Mouse (Mus musculus): Measurements from ENCODE around the gene B3galt4. TPM values are rescaled to one million over a fixed set of nuclear protein-coding genes. Genes with fewer than 3 reads are reported as not detected.

Gene B3galt4
- polyA plus RNA-seq, 1 experiment from 2014 or later: 4.1 TPM

DNA sequence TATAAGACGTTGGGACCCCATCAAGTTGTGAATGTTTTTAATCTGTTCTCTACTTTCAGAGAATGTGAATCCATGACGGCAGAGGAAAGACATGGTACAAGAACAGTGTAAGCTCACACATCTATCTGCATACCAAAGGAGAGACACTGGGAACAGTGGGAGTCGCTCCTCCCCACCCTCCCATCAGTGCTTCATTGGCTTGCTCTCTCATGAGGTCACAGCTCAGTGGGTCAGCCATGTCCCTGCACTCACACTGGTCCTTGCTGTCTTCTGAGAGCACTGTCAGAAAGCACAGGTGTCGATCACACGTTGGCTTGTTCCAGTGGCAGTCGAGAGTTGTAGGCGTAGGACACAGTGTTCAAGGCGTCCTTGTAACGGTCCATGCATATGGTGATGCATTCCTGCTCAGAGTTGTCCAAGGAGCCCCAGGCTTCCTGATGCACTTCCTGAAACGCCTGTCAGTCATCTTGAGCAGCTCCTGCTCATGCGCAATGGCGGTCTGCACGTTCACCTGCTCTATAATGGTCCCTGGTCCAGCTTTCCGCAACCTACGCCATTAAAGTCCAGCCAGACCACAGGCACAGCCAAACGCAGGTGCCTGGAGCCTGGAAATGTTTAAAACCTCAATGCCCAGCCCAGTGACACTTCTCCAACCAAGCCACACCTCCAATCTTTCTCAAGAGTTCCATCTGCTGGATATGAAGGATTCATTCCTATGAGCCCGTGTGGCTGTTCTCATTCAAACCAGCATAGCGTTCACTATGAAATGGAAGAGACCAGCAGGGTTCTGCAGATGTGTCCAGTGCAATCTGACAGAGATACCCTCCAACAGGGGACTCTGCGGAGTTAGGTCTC lies 29.1 kb upstream of the B3galt4 start:
- DNase-seq (ENCODE audit: low spot score): no peak

GRCm38 (mm10) chr17:33979512-33980050 lies 28.3 kb upstream of the B3galt4 start:
- peaks cover 59% of the 10 kb centered on the region for H3K27me3 ChIP-seq (ENCODE audit: low read depth, poor library complexity, severe bottlenecking)
- H3K27ac ChIP-seq (replicated peaks): no peak overlapping the region
- H3K9me3 ChIP-seq (replicated peaks): no peaks in the 10 kb centered on the region
- H3K36me3 ChIP-seq: no peaks in the 10 kb centered on the region
- 83% methylated on average over 6 of the region's 6 CpGs for WGBS
- peaks cover 31% of the 10 kb centered on the region for H3K4me1 ChIP-seq
- no peak for DNase-seq (ENCODE audit: low spot score)
- no peak overlapping the region for H3K4me3 ChIP-seq

More for the DNA sequence above, 29.1 kb upstream of the B3galt4 start:
- H3K27ac ChIP-seq (replicated peaks): peak overlapping the region; percentile 87
- H3K4me3 ChIP-seq: peak overlapping the region; percentile 65
- peaks cover 53% of the 10 kb centered on the region for H3K27me3 ChIP-seq (ENCODE audit: low read depth, poor library complexity, severe bottlenecking)
- no peaks in the 10 kb centered on the region for H3K9me3 ChIP-seq (replicated peaks)
- H3K36me3 ChIP-seq: no peaks in the 10 kb centered on the region
- 80% methylated on average over 19 of the region's 19 CpGs for WGBS
- H3K4me1 ChIP-seq: peaks cover 31% of the 10 kb centered on the region

DNA sequence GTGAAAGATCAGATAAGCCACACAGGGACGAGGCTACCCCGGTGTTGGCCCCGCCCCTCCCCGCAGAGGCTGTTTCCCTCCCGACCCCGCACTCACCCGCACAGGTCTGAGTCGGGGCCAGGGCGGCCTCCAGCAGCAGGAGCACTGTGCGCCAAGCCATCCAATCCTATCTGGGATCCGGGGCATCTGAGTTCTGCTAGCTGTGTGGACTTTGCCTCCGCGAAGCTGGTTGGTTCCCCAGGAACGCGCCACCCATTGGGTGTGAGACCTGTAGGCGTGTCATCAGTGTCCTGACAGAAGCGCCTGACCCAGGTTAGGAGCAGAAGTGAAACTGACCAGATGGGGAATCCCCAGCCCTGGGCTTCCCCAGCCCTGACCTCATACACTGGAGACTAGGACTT lies 27.3 kb upstream of the B3galt4 start:
- WGBS: under 1% methylated on average over 17 of the region's 17 CpGs
- DNase-seq (ENCODE audit: low spot score): peak; percentile 46
- H3K27me3 ChIP-seq (ENCODE audit: low read depth, poor library complexity, severe bottlenecking): peaks cover 59% of the 10 kb centered on the region
- H3K9me3 ChIP-seq (replicated peaks): no peaks in the 10 kb centered on the region
- H3K4me1 ChIP-seq: peaks cover 31% of the 10 kb centered on the region
- no peaks in the 10 kb centered on the region for H3K36me3 ChIP-seq
- H3K27ac ChIP-seq (replicated peaks): peak overlapping the region; percentile 63; the same call in 1 of the 2 replicates
- H3K4me3 ChIP-seq: peak overlapping the region; percentile 55

DNA sequence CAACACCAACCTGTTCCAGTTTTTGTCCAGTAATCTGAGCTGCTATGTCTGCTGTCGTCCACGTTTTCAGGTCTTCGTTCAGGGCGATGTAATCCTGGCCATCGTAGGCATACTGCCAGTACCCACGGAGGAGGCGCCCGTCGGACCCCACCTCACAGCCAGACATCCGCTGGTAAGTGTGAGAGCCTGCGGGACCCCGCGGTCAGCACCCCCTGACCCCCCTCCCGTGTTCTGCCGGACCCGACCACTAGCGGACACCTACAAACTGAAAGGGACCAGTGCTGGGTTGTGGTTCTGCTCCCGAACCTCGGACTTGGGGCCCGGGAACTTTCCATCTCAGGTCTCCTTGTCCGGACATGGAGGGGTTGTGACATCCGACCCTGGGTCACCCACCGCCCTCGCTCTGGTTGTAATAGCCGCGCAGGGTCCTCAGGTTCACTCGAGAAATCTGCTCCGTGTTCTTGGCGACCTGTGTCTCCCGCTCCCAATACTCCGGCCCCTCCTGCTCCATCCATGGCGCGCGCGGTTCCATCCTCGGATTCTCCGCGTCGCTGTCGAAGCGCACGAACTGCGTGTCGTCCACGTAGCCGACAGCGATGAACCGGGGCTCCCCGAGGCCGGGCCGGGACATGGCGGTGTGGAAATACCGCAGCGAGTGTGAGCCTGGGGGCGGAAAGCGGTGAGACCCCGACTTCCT lies 26.7 kb upstream of the B3galt4 start:
- DNase-seq (ENCODE audit: low spot score): no peak
- Histone ChIP-seq H3K36me3 (no peaks in the 10 kb centered on the region), H3K4me3 (peak overlapping the region; percentile 55), H3K9me3 (replicated peaks) (no peaks in the 10 kb centered on the region), H3K27ac (replicated peaks) (peak overlapping the region; percentile 63; the same call in 1 of the 2 replicates), H3K27me3 (ENCODE audit: low read depth, poor library complexity, severe bottlenecking) (peaks cover 59% of the 10 kb centered on the region), H3K4me1 (peaks cover 31% of the 10 kb centered on the region)
- 2% methylated on average over 57 of the region's 57 CpGs for WGBS

- no peak overlapping the region for H3K4me3 ChIP-seq
- peaks cover 10% of the 10 kb centered on the region for H3K4me1 ChIP-seq
- DNase-seq (ENCODE audit: low spot score): no peak
- H3K27me3 ChIP-seq (ENCODE audit: low read depth, poor library complexity, severe bottlenecking): peaks cover 38% of the 10 kb centered on the region
- no peak overlapping the region for H3K27ac ChIP-seq (replicated peaks)
- 0 out of 2 replicates have a peak, but pooled peaks cover 4% of the 10 kb centered on the region for H3K9me3 ChIP-seq (replicated peaks)
- 63% methylated on average over 3 of the region's 3 CpGs for WGBS
- H3K36me3 ChIP-seq: no peaks in the 10 kb centered on the region
Observed at GRCm38 (mm10) chr17:33973572-33973971, 22.3 kb upstream of the B3galt4 start.

- peaks cover 29% of the 10 kb centered on the region for H3K27me3 ChIP-seq (ENCODE audit: low read depth, poor library complexity, severe bottlenecking)
- no peak overlapping the region for H3K27ac ChIP-seq (replicated peaks)
- peaks cover 1% of the 10 kb centered on the region for H3K4me1 ChIP-seq
- 20% methylated on average over 1 of the region's 1 CpGs for WGBS
- no peaks in the 10 kb centered on the region for H3K36me3 ChIP-seq
- no peak for DNase-seq (ENCODE audit: low spot score)
- no peak overlapping the region for H3K4me3 ChIP-seq
- H3K9me3 ChIP-seq (replicated peaks): 0 out of 2 replicates have a peak, but pooled peaks cover 4% of the 10 kb centered on the region
Observed at GRCm38 (mm10) chr17:33972691-33973090, 21.4 kb upstream of the B3galt4 start.

DNA sequence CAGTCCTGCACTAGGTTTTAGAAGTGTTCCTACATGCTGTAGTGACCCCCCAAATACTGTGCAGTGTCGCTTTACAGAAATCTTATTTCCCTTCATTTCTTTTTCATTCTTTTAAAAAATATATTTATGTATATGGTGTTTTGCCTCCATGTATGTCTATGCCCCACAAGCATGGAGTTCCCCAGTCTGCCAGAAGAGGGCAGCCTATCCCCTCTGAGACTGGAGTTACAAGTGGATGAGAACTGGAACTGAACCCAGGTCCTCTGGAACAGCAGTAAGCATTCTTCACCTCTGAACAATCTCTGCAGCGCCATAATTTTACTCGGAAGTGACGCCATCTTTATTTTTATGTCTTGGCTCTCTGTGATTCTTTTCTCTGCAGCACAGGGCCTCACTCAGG lies 18.1 kb upstream of the B3galt4 start:
- no peak overlapping the region for H3K4me3 ChIP-seq
- H3K4me1 ChIP-seq: no peaks in the 10 kb centered on the region; the same call in 1 of the 2 replicates
- no peak overlapping the region for H3K27ac ChIP-seq (replicated peaks)
- 77% methylated on average over 4 of the region's 4 CpGs for WGBS
- H3K36me3 ChIP-seq: peaks cover 24% of the 10 kb centered on the region
- H3K9me3 ChIP-seq (replicated peaks): 0 out of 2 replicates have a peak, but pooled peaks cover 4% of the 10 kb centered on the region
- DNase-seq (ENCODE audit: low spot score): no peak
- no peaks in the 10 kb centered on the region for H3K27me3 ChIP-seq (ENCODE audit: low read depth, poor library complexity, severe bottlenecking)

DNA sequence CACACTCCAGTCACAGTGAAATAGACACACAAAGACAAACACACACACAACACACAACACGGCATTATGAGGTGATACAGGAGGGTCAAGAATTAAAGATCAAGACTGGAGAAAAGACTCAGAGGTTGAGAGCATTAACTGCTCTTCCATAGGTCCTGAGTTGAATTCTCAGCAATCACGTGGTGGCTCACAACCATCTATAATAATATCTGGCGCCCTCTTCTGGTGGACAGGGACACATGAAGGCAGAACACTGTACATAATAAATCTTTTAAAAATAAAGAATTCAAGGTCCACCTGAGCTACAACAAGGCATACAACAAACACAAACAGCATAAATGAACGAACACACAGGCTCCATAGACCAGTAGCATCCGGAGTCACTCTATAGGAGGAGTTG lies 17.6 kb upstream of the B3galt4 start:
- DNase-seq (ENCODE audit: low spot score): no peak
- no peak overlapping the region for H3K27ac ChIP-seq (replicated peaks)
- 30% methylated on average over 5 of the region's 5 CpGs for WGBS

DNA sequence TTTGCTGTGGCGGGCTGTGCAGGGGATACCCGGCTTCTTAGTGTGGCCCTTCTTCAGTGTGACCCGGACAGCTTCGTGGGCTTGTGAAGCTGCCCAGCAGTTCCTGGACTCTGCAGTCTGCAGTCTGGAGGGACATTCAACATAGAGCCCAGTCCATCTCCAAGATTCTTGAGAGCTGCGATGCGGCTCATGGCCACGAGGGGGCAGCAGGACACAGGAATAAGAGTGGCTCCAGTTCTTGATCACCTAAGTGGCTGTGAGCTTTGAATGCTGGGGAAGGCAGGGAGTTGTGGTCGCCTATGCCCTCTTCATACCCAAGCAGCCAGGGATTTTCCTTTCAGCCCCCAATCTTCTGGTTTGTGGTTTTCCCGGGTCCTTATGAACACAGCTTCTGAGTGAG lies 17.2 kb upstream of the B3galt4 start:
- H3K27me3 ChIP-seq (ENCODE audit: low read depth, poor library complexity, severe bottlenecking): no peaks in the 10 kb centered on the region
- 3% methylated on average over 9 of the region's 9 CpGs for WGBS
- DNase-seq (ENCODE audit: low spot score): peak; percentile 87
- H3K4me1 ChIP-seq: no peaks in the 10 kb centered on the region; the same call in 1 of the 2 replicates
- no peak overlapping the region for H3K27ac ChIP-seq (replicated peaks)
- H3K36me3 ChIP-seq: peaks cover 32% of the 10 kb centered on the region
- H3K9me3 ChIP-seq (replicated peaks): 0 out of 2 replicates have a peak, but pooled peaks cover 4% of the 10 kb centered on the region
- H3K4me3 ChIP-seq: no peak overlapping the region; the same call in 1 of the 2 replicates

More for the DNA sequence above, 17.6 kb upstream of the B3galt4 start:
- Histone ChIP-seq H3K4me3 (no peak overlapping the region; the same call in 1 of the 2 replicates), H3K27me3 (ENCODE audit: low read depth, poor library complexity, severe bottlenecking) (no peaks in the 10 kb centered on the region), H3K36me3 (peaks cover 28% of the 10 kb centered on the region), H3K4me1 (no peaks in the 10 kb centered on the region; the same call in 1 of the 2 replicates), H3K9me3 (replicated peaks) (0 out of 2 replicates have a peak, but pooled peaks cover 4% of the 10 kb centered on the region)

GRCm38 (mm10) chr17:33965846-33966550 lies 14.7 kb upstream of the B3galt4 start:
- Histone ChIP-seq H3K9me3 (replicated peaks) (0 out of 2 replicates have a peak, but pooled peaks cover 4% of the 10 kb centered on the region), H3K36me3 (peaks cover 57% of the 10 kb centered on the region), H3K27me3 (ENCODE audit: low read depth, poor library complexity, severe bottlenecking) (no peaks in the 10 kb centered on the region), H3K4me3 (no peak overlapping the region), H3K27ac (replicated peaks) (no peak overlapping the region), H3K4me1 (no peaks in the 10 kb centered on the region; the same call in 1 of the 2 replicates)
- WGBS: 88% methylated on average over 16 of the region's 16 CpGs
- DNase-seq (ENCODE audit: low spot score): no peak

- peaks cover 64% of the 10 kb centered on the region for H3K36me3 ChIP-seq
- 92% methylated on average over 17 of the region's 17 CpGs for WGBS
- no peak for DNase-seq (ENCODE audit: low spot score)
Observed at GRCm38 (mm10) chr17:33965082-33965845, 14.0 kb upstream of the B3galt4 start.

More at GRCm38 (mm10) chr17:33965082-33965845, 14.0 kb upstream of the B3galt4 start:
- 0 out of 2 replicates have a peak, but pooled peaks cover 2% of the 10 kb centered on the region for H3K9me3 ChIP-seq (replicated peaks)
- H3K4me1 ChIP-seq: no peaks in the 10 kb centered on the region; the same call in 1 of the 2 replicates
- H3K27ac ChIP-seq (replicated peaks): no peak overlapping the region
- H3K4me3 ChIP-seq: no peak overlapping the region
- no peaks in the 10 kb centered on the region for H3K27me3 ChIP-seq (ENCODE audit: low read depth, poor library complexity, severe bottlenecking)

All from midbrain, embryonic 10.5 days (tissue).